Mouse (Mus musculus) cortical plate, adult 2 months (tissue): ENCODE data around the gene Tnr.

Source experiments
- CTCF ChIP-seq: fragments of 200-500 bp; IDR thresholded peaks from 2 replicates; pipeline ENCODE4 v1.5.1; 2011; ENCODE audit warnings: mild to moderate bottlenecking, control low read depth, low read length; ENCODE audit not compliant: insufficient read depth; ENCODE audit errors: extremely low read depth
- POLR2A ChIP-seq: fragments of 200-500 bp; IDR thresholded peaks from 2 replicates; pipeline ENCODE4 v1.6.1; 2011; ENCODE audit warnings: mild to moderate bottlenecking, low read length, control low read depth; ENCODE audit not compliant: insufficient read depth; ENCODE audit errors: extremely low read depth

DNA sequence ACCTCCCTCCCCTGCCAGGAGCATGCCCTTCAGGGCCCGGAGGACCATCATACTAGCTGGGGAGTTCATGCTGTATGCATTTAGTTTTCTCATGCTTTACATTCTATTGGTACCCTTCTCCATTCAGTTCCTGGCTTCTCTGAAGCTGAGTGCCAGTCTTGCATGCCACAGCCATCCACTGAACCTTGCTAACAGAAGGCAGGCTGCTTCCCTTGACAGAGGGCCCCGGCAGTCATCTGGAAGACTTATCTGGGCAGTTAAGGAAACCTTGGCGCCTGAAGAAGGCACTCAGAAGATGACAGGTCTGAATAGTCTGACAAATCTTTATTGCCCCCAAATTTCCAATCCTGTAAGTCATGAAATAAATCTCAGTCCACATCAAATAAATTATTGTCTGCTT lies 131.7 kb downstream of the Tnr start:
- no peak for TF ChIP-seq CTCF
- no peak for TF ChIP-seq POLR2A
